Mouse (Mus musculus): ENCODE measurements around the gene Gm20830. TPM values are rescaled to one million over a fixed set of nuclear protein-coding genes. Genes with fewer than 3 reads are reported as not detected.
"Not testable (repeated sequence)": the region's sequence is repeated elsewhere in the genome, so short reads cannot be mapped to it uniquely, and the experiment has no call there.

Gene Gm20830
- not detected in 2 replicates for polyA plus RNA-seq (2016; fragmentation: Nextera tagmentation; extraction: Ambion mirVana)

DNA sequence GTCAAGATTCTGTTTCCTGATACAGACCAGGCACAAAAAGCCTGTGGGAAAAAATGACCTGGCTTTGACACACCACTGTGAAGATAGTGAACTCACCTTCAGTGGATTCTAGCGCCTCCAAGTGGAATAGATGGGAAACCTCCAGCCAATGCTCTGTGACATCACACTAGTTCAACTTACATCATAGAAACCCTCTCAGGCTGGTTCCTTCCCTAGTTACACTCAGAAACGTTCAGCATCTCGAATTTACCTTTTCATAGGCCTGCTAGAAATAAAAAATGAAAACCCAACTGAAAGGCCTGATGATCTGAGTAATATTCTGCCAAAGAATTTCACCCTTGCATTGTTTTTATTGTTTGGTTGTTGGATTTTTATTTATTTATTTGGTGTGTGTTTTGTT is at the start of gene Gm20830:
Gene Gm20830 (minus strand): TSS at position 101 of the 400 bp plus-strand sequence.
- not testable (repeated sequence) for H3K9ac ChIP-seq; H3K36me3 ChIP-seq; H3K4me1 ChIP-seq; H3K4me2 ChIP-seq (replicated peaks); H3K27me3 ChIP-seq (replicated peaks); H3K9me3 ChIP-seq; H3K27ac ChIP-seq; ATAC-seq (ENCODE audit: low FRiP score, low read depth); H3K4me3 ChIP-seq
- WGBS, result 32% methylated on average over 3 of the region's 3 CpGs

Other genes starting within 250 kb of the Gm20830 start
- not detected in 2 replicates for gene Gm21719, start 235.4 kb downstream of the Gm20830 start, polyA plus RNA-seq (2016; fragmentation: Nextera tagmentation; extraction: Ambion mirVana)

All from neural tube, embryonic 12.5 days (tissue).